Mouse (Mus musculus) midbrain, embryonic 14.5 days (tissue): ENCODE data around the gene Notch4. TPM values are rescaled to one million over a fixed set of nuclear protein-coding genes. Genes with fewer than 3 reads are reported as not detected.

Experiments used
- ATAC-seq: fragments of 200-750 bp; cut with Nextera tagmentation; 2 replicates; pipeline ENCODE4 v1.8.0; 2017; ENCODE audit warnings: moderate number of reproducible peaks, moderate library complexity; ENCODE audit not compliant: low FRiP score, low TSS enrichment
- DNase-seq: peaks from one replicate; pipeline ENCODE4 v3.0.0-alpha.2; 2015
- H3K27ac ChIP-seq: fragments of 300-500 bp; sonication (generic); replicated peaks from 2 replicates; pipeline ENCODE4 v1.5.1; 2014; ENCODE audit warnings: mild to moderate bottlenecking, low read depth, low read length, moderate library complexity
- H3K27me3 ChIP-seq: fragments of 300-500 bp; sonication (generic); 2 replicates; pipeline ENCODE4 v1.6.1; 2014; ENCODE audit warnings: low read length, control low read depth, mixed read lengths; ENCODE audit not compliant: control insufficient read depth, insufficient read depth
- H3K36me3 ChIP-seq: fragments of 300-500 bp; sonication (generic); 2 replicates; pipeline ENCODE4 v1.6.1; 2014; ENCODE audit warnings: low read length, control low read depth; ENCODE audit not compliant: control insufficient read depth, insufficient read depth
- H3K4me1 ChIP-seq: fragments of 300-500 bp; sonication (generic); 2 replicates; pipeline ENCODE4 v1.6.1; 2014; ENCODE audit warnings: mild to moderate bottlenecking, antibody characterized with exemption, low read length, control low read depth; ENCODE audit not compliant: control insufficient read depth, insufficient read depth
- H3K4me2 ChIP-seq: fragments of 300-500 bp; sonication (generic); 2 replicates; pipeline ENCODE4 v1.6.1; 2014; ENCODE audit warnings: mild to moderate bottlenecking, low read length, moderate library complexity
- H3K4me3 ChIP-seq: fragments of 300-500 bp; sonication (generic); replicated peaks from 2 replicates; pipeline ENCODE4 v1.5.1; 2014; ENCODE audit warnings: low read depth, low read length
- H3K9ac ChIP-seq: fragments of 300-500 bp; sonication (generic); replicated peaks from 2 replicates; pipeline ENCODE4 v1.6.1; 2014; ENCODE audit warnings: mild to moderate bottlenecking, low read length, moderate library complexity
- H3K9me3 ChIP-seq: fragments of 300-500 bp; sonication (generic); 2 replicates; pipeline ENCODE4 v1.6.1; 2016; ENCODE audit warnings: low read length, control low read depth, mixed read lengths; ENCODE audit not compliant: control insufficient read depth
- WGBS: fragments of 180-500 bp; shearing (Covaris S2); extraction: QIAGEN DNeasy Blood & Tissue Kit; methylation state at CpG from one replicate; pipeline ENCODE4 v1.1.7; 2014; 5-methylcytosine and 5-hydroxymethylcytosine counted together
- polyA plus RNA-seq: library from polyadenylated mRNA; unstranded; fragments of >200 nt; fragmentation: Nextera tagmentation; extraction: Ambion mirVana; gene quantifications from 2 replicates; pipeline ENCODE4 v1.2.1, GENCODE M21; 2014

The Notch4 gene
- polyA plus RNA-seq, 1 experiment from 2014 or later: 10.3 TPM

DNA sequence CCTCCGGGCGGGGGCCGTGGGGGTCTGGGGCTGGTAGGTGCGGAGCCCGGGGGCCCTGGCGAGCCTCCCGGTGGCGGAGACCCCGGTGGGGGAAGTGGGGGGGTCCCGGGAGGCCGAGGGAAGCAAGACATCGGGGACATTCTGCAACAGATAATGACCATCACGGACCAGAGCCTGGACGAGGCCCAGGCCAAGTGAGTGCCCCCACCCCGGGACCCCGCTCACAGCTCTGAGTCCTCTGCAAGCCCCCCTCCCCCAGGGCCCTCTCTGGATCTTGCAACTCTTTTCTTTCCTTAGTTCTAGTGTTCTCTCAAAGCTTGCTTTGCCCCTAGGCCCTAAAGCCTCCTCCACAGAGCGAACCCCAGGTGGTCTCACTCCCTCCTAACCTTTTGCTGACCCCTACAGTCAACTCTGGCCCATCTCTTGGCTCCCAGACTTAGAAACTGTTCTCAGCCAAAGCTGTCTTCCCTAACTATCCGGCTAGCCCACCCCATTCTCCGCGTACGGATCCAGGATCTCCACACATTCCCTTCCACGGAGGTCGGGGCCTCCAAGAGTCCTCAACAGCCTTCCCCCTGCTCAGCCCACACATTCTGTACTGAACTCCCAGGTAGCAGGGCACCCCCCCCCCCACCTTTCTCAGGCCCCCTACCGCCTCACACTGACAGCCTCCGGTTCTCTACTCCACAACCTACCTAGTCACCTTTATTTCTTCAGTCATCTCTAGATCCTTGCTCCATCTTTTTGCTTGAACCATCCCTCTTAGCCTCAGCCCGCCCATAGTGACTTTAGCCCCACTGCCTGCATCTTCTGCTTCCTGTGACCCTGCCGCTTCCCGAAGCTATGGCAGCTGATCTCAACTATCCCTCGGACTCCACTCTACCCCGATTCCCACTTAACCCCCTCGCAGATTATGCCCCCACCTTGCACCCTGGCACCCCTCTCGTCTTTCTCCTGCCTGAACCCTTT, 28.8 kb downstream of the Notch4 start:
- under 1% methylated on average over 30 of the region's 32 CpGs for WGBS
- Histone ChIP-seq H3K4me3 (peak overlapping the region; percentile 80), H3K9ac (peak overlapping the region; percentile 96), H3K36me3 (peaks cover 25% of the 10 kb centered on the region), H3K9me3 (no peaks in the 10 kb centered on the region), H3K4me2 (peak overlapping the region; percentile 97), H3K27ac (peak overlapping the region; percentile 99), H3K27me3 (no peaks in the 10 kb centered on the region), H3K4me1 (peaks cover 42% of the 10 kb centered on the region)
- 0 out of 2 replicates have a peak, but pooled peaks have one; percentile 12 for ATAC-seq
- peak; percentile 59 for DNase-seq

- Histone ChIP-seq H3K27me3 (no peaks in the 10 kb centered on the region), H3K27ac (peak overlapping the region; percentile 99), H3K4me1 (peaks cover 31% of the 10 kb centered on the region), H3K4me2 (peak overlapping the region; percentile 97), H3K36me3 (peaks cover 25% of the 10 kb centered on the region), H3K4me3 (peak overlapping the region; percentile 80), H3K9ac (peak overlapping the region; percentile 96), H3K9me3 (no peaks in the 10 kb centered on the region)
- DNase-seq (peak; percentile 46), ATAC-seq (no peak)
- WGBS: 42% methylated on average over 34 of the region's 34 CpGs
Observed at GRCm38 (mm10) chr17:34593752-34594525, 29.9 kb downstream of the Notch4 start.

DNA sequence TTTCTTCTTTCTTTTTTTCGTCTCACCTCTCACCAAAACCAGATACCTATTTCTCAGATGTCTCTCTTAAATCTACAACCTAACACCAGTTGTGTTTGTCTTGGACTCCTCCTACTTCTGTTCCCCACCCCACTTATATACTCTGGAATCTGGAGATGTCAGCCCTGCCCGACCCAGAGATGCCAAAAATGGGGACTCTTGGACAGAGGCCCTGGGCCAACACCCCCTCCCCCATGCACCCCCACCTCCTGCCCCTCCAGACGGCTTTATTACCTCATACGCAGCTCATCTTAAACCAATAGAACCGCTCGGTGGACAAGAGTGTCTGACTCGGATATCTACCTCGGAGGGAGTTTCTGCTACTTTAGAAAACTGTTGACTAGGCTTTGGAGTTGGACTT, 32.0 kb downstream of the Notch4 start:
- Histone ChIP-seq H3K27me3 (no peaks in the 10 kb centered on the region), H3K9ac (no peak overlapping the region), H3K4me1 (peaks cover 18% of the 10 kb centered on the region), H3K4me2 (no peak overlapping the region), H3K4me3 (no peak overlapping the region), H3K36me3 (peaks cover 34% of the 10 kb centered on the region), H3K9me3 (no peaks in the 10 kb centered on the region), H3K27ac (no peak overlapping the region)
- no peak for DNase-seq
- ATAC-seq: no peak
- 76% methylated on average over 8 of the region's 8 CpGs for WGBS

- Histone ChIP-seq H3K4me3 (no peak within 1 kb of the TSS), H3K9me3 (no peaks in the 10 kb centered on the region), H3K4me2 (no peak within 1 kb of the TSS), H3K27me3 (no peaks in the 10 kb centered on the region), H3K27ac (no peak within 1 kb of the TSS), H3K4me1 (peaks cover 19% of the 10 kb centered on the region), H3K9ac (no peak within 1 kb of the TSS), H3K36me3 (peaks cover 42% of the 10 kb centered on the region)
- DNase-seq (no peak), ATAC-seq (no peak)
- 18% methylated on average over 6 of the region's 6 CpGs for whole genome bisulfite sequencing
Observed at GRCm38 (mm10) chr17:34597566-34598095, 33.6 kb downstream of the Notch4 start, which contains the start of gene Ager. Gene Ager, plus strand, starts transcription at chr17:34597862.

- H3K27ac ChIP-seq: no peak overlapping the region
- no peak for DNase-seq
Observed at GRCm38 (mm10) chr17:34599891-34600290, 35.8 kb downstream of the Notch4 start.

GRCm38 (mm10) chr17:34601796-34602195, 37.7 kb downstream of the Notch4 start:
- Histone ChIP-seq H3K4me2 (peak overlapping the region; percentile 90; the same call in 1 of the 2 replicates), H3K4me3 (no peak overlapping the region), H3K36me3 (peaks cover 17% of the 10 kb centered on the region), H3K27me3 (no peaks in the 10 kb centered on the region), H3K9ac (no peak overlapping the region; the same call in 1 of the 2 replicates), H3K27ac (no peak overlapping the region), H3K4me1 (peaks cover 21% of the 10 kb centered on the region), H3K9me3 (no peaks in the 10 kb centered on the region)
- 93% methylated on average over 12 of the region's 12 CpGs for WGBS
- no peak for DNase-seq
- no peak for ATAC-seq

More at GRCm38 (mm10) chr17:34599891-34600290, 35.8 kb downstream of the Notch4 start:
- H3K27me3 ChIP-seq: no peaks in the 10 kb centered on the region
- no peak overlapping the region for H3K9ac ChIP-seq
- no peaks in the 10 kb centered on the region for H3K9me3 ChIP-seq
- peaks cover 36% of the 10 kb centered on the region for H3K36me3 ChIP-seq
- H3K4me3 ChIP-seq: no peak overlapping the region
- H3K4me2 ChIP-seq: no peak overlapping the region
- H3K4me1 ChIP-seq: peaks cover 12% of the 10 kb centered on the region
- 75% methylated on average over 9 of the region's 9 CpGs for WGBS
- no peak for ATAC-seq

DNA sequence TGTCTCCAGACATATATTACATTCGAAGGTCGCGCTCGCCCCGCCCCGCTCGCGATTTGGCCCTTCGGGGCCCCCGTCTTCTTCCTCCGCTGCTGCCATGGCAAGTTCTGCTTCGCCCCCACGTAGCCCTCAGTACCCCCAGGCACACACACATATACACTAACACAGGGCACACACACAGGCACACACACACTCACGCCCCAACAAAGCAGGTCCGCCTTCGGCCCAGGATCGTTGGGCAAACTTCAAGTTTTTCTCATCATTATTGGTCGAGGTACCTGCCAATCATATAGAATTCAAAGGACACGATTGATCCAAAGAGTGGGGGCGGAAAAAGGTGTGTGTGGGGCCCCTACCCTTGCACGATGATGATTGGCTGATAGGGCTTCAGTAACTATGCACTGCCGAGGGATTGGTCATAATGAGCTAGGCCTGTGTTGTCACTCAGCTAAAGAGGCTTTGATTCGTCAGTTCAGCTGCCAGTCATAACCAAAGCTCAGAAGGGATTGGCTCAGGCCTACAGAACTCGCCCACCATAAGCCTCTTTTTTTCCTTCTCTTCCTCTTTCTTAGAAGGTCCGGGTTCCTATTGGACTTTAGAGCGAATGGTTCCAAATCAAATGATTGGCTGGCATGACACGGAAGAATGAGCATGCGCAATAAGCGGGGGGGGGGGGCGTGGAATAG, 39.5 kb downstream of the Notch4 start, which contains the start of gene Rnf5:
Gene Rnf5, minus strand, starts transcription at position 316 of the 686 bp plus-strand sequence.
- Histone ChIP-seq H3K4me3 (peak within 1 kb of the TSS; percentile 93), H3K36me3 (peaks cover 17% of the 10 kb centered on the region), H3K27me3 (no peaks in the 10 kb centered on the region), H3K4me2 (peak within 1 kb of the TSS; percentile 97), H3K4me1 (peaks cover 28% of the 10 kb centered on the region), H3K27ac (peak within 1 kb of the TSS; percentile 85), H3K9me3 (no peaks in the 10 kb centered on the region), H3K9ac (peak within 1 kb of the TSS; percentile 73)
- WGBS: under 1% methylated on average over 30 of the region's 30 CpGs
- ATAC-seq (peak; percentile 92), DNase-seq (peak; percentile 99)

DNA sequence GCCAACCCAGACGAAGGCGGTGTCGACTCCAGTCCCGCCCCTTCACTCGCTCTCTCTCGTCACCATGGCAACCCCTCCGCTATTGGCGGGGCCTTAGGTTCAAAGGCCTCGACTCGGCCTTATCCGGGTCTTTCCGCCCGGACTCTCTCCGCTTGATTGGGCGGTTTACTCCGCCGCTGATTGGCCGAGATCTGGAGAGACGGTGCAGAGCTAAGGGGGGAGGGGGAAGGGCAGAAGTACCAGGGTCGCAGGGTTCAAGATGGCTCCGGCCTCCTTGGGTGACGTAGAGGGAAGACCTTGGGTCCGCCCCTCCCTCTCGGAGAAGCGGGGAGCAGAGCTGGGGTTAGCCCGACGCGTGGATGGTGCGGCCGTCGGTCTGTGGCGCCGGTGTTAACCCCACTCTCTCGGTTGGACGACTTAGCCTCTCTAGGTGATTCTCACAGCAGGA, 40.0 kb downstream of the Notch4 start, which contains the start of gene Agpat1:
Gene Agpat1, plus strand, starts transcription at position 202 of the 448 bp plus-strand sequence.
- Histone ChIP-seq H3K27ac (peak within 1 kb of the TSS; percentile 85), H3K4me2 (peak within 1 kb of the TSS; percentile 97), H3K9me3 (no peaks in the 10 kb centered on the region), H3K9ac (peak within 1 kb of the TSS; percentile 90), H3K27me3 (no peaks in the 10 kb centered on the region), H3K4me3 (peak within 1 kb of the TSS; percentile 93), H3K36me3 (peaks cover 17% of the 10 kb centered on the region), H3K4me1 (peaks cover 28% of the 10 kb centered on the region)
- ATAC-seq: peak; percentile 90
- under 1% methylated on average over 35 of the region's 35 CpGs for WGBS
- DNase-seq: peak; percentile 100
